31 mouse cellular contexts compared by ENCODE assay signal in the genomic region with DNA sequence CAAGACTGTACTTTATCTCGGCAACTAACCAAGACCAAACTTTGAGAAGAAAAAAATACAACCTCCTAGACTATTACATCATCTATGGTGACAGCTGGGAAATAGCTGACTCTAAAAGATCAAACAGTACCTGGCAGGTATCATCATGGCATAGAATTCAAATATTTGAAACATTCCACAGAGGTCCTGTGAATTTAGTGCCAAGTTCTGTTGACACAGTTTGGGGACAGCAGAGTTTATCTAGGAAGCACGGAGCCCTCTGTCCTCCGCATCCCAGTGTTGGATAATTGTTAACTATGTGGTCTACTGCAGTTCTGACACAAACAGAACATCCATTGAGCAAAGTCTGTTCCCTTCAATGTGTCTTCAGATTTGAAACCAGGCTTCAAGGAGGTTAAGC.
DNase-seq lines count a peak whose midpoint lies in the region; ATAC-seq and TF ChIP-seq lines count a peak whose summit lies in the region.
"Had no signal": no experiment of that assay in that cellular context is flagged by ENCODE, and none has a peak within 500 bp of the region (broad histone marks: within the 10 kb centered on the region; RNA-seq: fewer than 3 reads in every experiment).

No protein-coding gene starts in this region.

- peak; percentile 19 for DNase-seq in kidney, adult 2 months
- no peak for DNase-seq in kidney, adult 11 months
- DNase-seq in liver, embryonic 11.5 days (ENCODE audit: low spot score) = no peak
- DNase-seq in liver, embryonic 14.5 days (ENCODE audit: low read depth in 3 of 3, low spot score in 3 of 3) = peak in 2 of 3 experiments; percentile 20
- peak; percentile 18 for DNase-seq in liver, postnatal 0 days
- DNase-seq in right cerebral cortex, postnatal 36 days (ENCODE audit: low spot score in 2 of 2) = no peak
- no peak for DNase-seq in left cerebral cortex, adult 2 months (ENCODE audit: extremely low spot score in 1 of 2, low spot score in 2 of 2)
- no peak for DNase-seq in Muller cell, postnatal 12 days (ENCODE audit: inconsistent ontology term)
- DNase-seq: adrenal gland, adult 2 months; adrenal gland, postnatal 14 days; cerebellum, adult 11 months; cerebellum, adult 8-10 months; cerebellum, postnatal 10 days; cerebellum, postnatal 36 days; embryo, embryonic 11 days; gastrocnemius, postnatal 25 days; heart, adult 18-20 months; heart, postnatal 10 days; heart, postnatal 36 days had no signal

- H3K4me2 ChIP-seq in liver, embryonic 11.5 days = no peak overlapping the region
- no peak overlapping the region for H3K4me2 ChIP-seq in liver, embryonic 14.5 days (ENCODE audit: low read depth)
- no peak overlapping the region for H3K4me2 ChIP-seq in liver, postnatal 0 days (ENCODE audit: low read depth, low read length)
- H3K4me2 ChIP-seq: embryonic facial prominence, embryonic 13.5 days; forebrain, embryonic 13.5 days; heart, embryonic 12.5 days; heart, embryonic 15.5 days; hindbrain, embryonic 13.5 days had no signal

- H3K9ac ChIP-seq in liver, embryonic 11.5 days (ENCODE audit: low read depth, low read length) = no peak overlapping the region
- no peak overlapping the region for H3K9ac ChIP-seq in liver, embryonic 14.5 days (replicated peaks)
- H3K9ac ChIP-seq in liver, postnatal 0 days (replicated peaks) = no peak overlapping the region
- H3K9ac ChIP-seq: embryonic facial prominence, embryonic 13.5 days; forebrain, embryonic 13.5 days; heart, embryonic 12.5 days; heart, embryonic 15.5 days; hindbrain, embryonic 13.5 days had no signal

- no peaks in the 10 kb centered on the region for H3K36me3 ChIP-seq in kidney, adult 2 months (ENCODE audit: control insufficient read depth, insufficient read depth, low read length)
- H3K36me3 ChIP-seq in liver, embryonic 11.5 days (ENCODE audit: control insufficient read depth, insufficient read depth, low read length) = no peaks in the 10 kb centered on the region
- no peaks in the 10 kb centered on the region for H3K36me3 ChIP-seq in liver, embryonic 14.5 days (replicated peaks; ENCODE audit: control insufficient read depth, insufficient read depth, low read depth)
- no peaks in the 10 kb centered on the region for H3K36me3 ChIP-seq in liver, postnatal 0 days (replicated peaks; ENCODE audit: insufficient read depth, low read length)
- H3K36me3 ChIP-seq: embryonic facial prominence, embryonic 10.5 days; embryonic facial prominence, embryonic 13.5 days; forebrain, embryonic 10.5 days; heart, embryonic 12.5 days; heart, embryonic 15.5 days; hindbrain, embryonic 10.5 days; hindbrain, embryonic 13.5 days had no signal

- no peak overlapping the region for H3K4me3 ChIP-seq in kidney, adult 2 months (ENCODE audit: insufficient read depth, low read depth, low read length)
- no peak overlapping the region for H3K4me3 ChIP-seq in liver, embryonic 11.5 days (ENCODE audit: low read depth, low read length)
- no peak overlapping the region for H3K4me3 ChIP-seq in liver, embryonic 14.5 days (ENCODE audit: insufficient read depth in 1 of 2, low read depth in 2 of 2, low read length in 2 of 2)
- no peak overlapping the region for H3K4me3 ChIP-seq in liver, postnatal 0 days (ENCODE audit: low read depth, low read length)
- no peak overlapping the region for H3K4me3 ChIP-seq in left cerebral cortex, adult 2 months
- H3K4me3 ChIP-seq: embryonic facial prominence, embryonic 10.5 days; embryonic facial prominence, embryonic 13.5 days; erythroblast, embryonic 14.5 days; forebrain, embryonic 10.5 days; forebrain, embryonic 13.5 days; heart, embryonic 12.5 days; heart, embryonic 15.5 days; hindbrain, embryonic 10.5 days; hindbrain, embryonic 13.5 days had no signal

- no peak for TF ChIP-seq CTCF in kidney, adult 2 months (conservative IDR thresholded peaks at IDR 0.05; ENCODE audit: insufficient read depth, insufficient read length, low read depth, low read length)
- TF ChIP-seq CTCF in liver, embryonic 14.5 days (IDR thresholded peaks at IDR 0.05; ENCODE audit: low read depth) = no peak
- TF ChIP-seq CTCF in liver, postnatal 0 days (IDR thresholded peaks at IDR 0.05; ENCODE audit: low read depth) = no peak
- no peak for TF ChIP-seq CTCF in left cerebral cortex, adult 2 months (IDR thresholded peaks at IDR 0.05)

- intact Hi-C loops in left cerebral cortex, adult 2 months (cut with DNase I) = no loop called here

- no peak for TF ChIP-seq POLR2A in kidney, adult 2 months (IDR thresholded peaks at IDR 0.05; ENCODE audit: low read depth, low read length)

- no peaks in the 10 kb centered on the region for H3K27me3 ChIP-seq in kidney, adult 2 months (replicated peaks; ENCODE audit: control insufficient read depth, insufficient read depth, low read length)
- H3K27me3 ChIP-seq in liver, embryonic 11.5 days (replicated peaks; ENCODE audit: control insufficient read depth, insufficient read depth, low read length) = no peaks in the 10 kb centered on the region
- H3K27me3 ChIP-seq in liver, embryonic 14.5 days (ENCODE audit: control insufficient read depth, insufficient read depth, low read length) = no peaks in the 10 kb centered on the region
- H3K27me3 ChIP-seq in liver, postnatal 0 days (ENCODE audit: insufficient read depth, low read length) = no peaks in the 10 kb centered on the region
- H3K27me3 ChIP-seq: embryonic facial prominence, embryonic 13.5 days; forebrain, embryonic 13.5 days; heart, embryonic 12.5 days; heart, embryonic 15.5 days; hindbrain, embryonic 13.5 days; Patski had no signal

- H3K27ac ChIP-seq in kidney, adult 2 months (ENCODE audit: insufficient read depth, low read depth, low read length) = no peak overlapping the region
- H3K27ac ChIP-seq in liver, embryonic 11.5 days (ENCODE audit: low read depth, low read length) = no peak overlapping the region
- no peak overlapping the region for H3K27ac ChIP-seq in liver, embryonic 14.5 days
- H3K27ac ChIP-seq in liver, postnatal 0 days (ENCODE audit: low read depth) = peak overlapping the region; percentile 74
- H3K27ac ChIP-seq in left cerebral cortex, adult 2 months = no peak overlapping the region
- H3K27ac ChIP-seq: embryonic facial prominence, embryonic 10.5 days; embryonic facial prominence, embryonic 13.5 days; forebrain, embryonic 10.5 days; forebrain, embryonic 13.5 days; heart, embryonic 15.5 days; hindbrain, embryonic 10.5 days; hindbrain, embryonic 13.5 days had no signal

- H3K9me3 ChIP-seq in liver, embryonic 11.5 days (ENCODE audit: control insufficient read depth, low read length) = no peaks in the 10 kb centered on the region
- no peaks in the 10 kb centered on the region for H3K9me3 ChIP-seq in liver, embryonic 14.5 days (ENCODE audit: control insufficient read depth, low read length)
- no peaks in the 10 kb centered on the region for H3K9me3 ChIP-seq in liver, postnatal 0 days (ENCODE audit: low read length)
- H3K9me3 ChIP-seq: embryonic facial prominence, embryonic 10.5 days; embryonic facial prominence, embryonic 13.5 days; forebrain, embryonic 10.5 days; forebrain, embryonic 13.5 days; heart, embryonic 12.5 days; heart, embryonic 15.5 days; hindbrain, embryonic 10.5 days; hindbrain, embryonic 13.5 days had no signal

- WGBS in kidney, adult 2 months = 67% methylated on average over 3 of the region's 3 CpGs
- 74% methylated on average over 3 of the region's 3 CpGs for WGBS in liver, embryonic 11.5 days
- 57% methylated on average over 3 of the region's 3 CpGs for WGBS in liver, embryonic 14.5 days (ENCODE audit: insufficient replicate concordance)
- WGBS in liver, postnatal 0 days (ENCODE audit: insufficient replicate concordance) = 57% methylated on average over 3 of the region's 3 CpGs

- no peaks in the 10 kb centered on the region for H3K4me1 ChIP-seq in kidney, adult 2 months (ENCODE audit: control insufficient read depth, insufficient read depth, low read length)
- no peaks in the 10 kb centered on the region for H3K4me1 ChIP-seq in liver, embryonic 11.5 days (replicated peaks; ENCODE audit: control insufficient read depth, insufficient read depth, low read length)
- peaks cover 0 to 4% of the 10 kb centered on the region in 2 experiments; a peak in 1 of 4 replicates for H3K4me1 ChIP-seq in liver, embryonic 14.5 days (replicated peaks; ENCODE audit: control insufficient read depth in 2 of 2, insufficient read depth in 2 of 2, low read length in 1 of 2)
- 0 out of 2 replicates have a peak, but pooled peaks cover 4% of the 10 kb centered on the region for H3K4me1 ChIP-seq in liver, postnatal 0 days (ENCODE audit: insufficient read depth)
- H3K4me1 ChIP-seq: embryonic facial prominence, embryonic 10.5 days; embryonic facial prominence, embryonic 13.5 days; forebrain, embryonic 10.5 days; forebrain, embryonic 13.5 days; heart, embryonic 12.5 days; heart, embryonic 15.5 days; hindbrain, embryonic 10.5 days; hindbrain, embryonic 13.5 days had no signal

- no peak for TF ChIP-seq EP300 in liver, embryonic 14.5 days (IDR thresholded peaks at IDR 0.05; ENCODE audit: low read depth)
- peak; percentile 84 for TF ChIP-seq EP300 in liver, postnatal 0 days (IDR thresholded peaks at IDR 0.05; ENCODE audit: low read depth)

- peak; percentile 64 for ATAC-seq in liver, embryonic 11.5 days (replicated peaks; ENCODE audit: low FRiP score)
- peak; percentile 72 for ATAC-seq in liver, embryonic 14.5 days (ENCODE audit: insufficient read depth)
- peak; percentile 89 for ATAC-seq in liver, postnatal 0 days
- ATAC-seq: forebrain, embryonic 13.5 days; forebrain, embryonic 16.5 days; hindbrain, embryonic 16.5 days; Patski had no signal

Comparison
In these comparisons a context has a peak if more than half of its experiments do, and no peak if none do; other contexts are left out.
1. DNase-seq: peak in kidney, adult 2 months (single experiment), liver, embryonic 14.5 days (2 of 3) and liver, postnatal 0 days (single experiment); none in kidney, adult 11 months (single experiment), liver, embryonic 11.5 days (single experiment), right cerebral cortex, postnatal 36 days (0 of 2), left cerebral cortex, adult 2 months (0 of 2) and Muller cell, postnatal 12 days (single experiment).
2. Peak in every context shown above with its lines, with median percentiles within 50 percentile points of each other: ATAC-seq.